Mouse (Mus musculus): ENCODE results near the gene Phkg1. TPM values are rescaled to one million over a fixed set of nuclear protein-coding genes. Genes with fewer than 3 reads are reported as not detected.

The Phkg1 gene
- 1.7 and 2.3 TPM in 2 replicates for polyA plus RNA-seq (2012; rRNA removed)

DNA sequence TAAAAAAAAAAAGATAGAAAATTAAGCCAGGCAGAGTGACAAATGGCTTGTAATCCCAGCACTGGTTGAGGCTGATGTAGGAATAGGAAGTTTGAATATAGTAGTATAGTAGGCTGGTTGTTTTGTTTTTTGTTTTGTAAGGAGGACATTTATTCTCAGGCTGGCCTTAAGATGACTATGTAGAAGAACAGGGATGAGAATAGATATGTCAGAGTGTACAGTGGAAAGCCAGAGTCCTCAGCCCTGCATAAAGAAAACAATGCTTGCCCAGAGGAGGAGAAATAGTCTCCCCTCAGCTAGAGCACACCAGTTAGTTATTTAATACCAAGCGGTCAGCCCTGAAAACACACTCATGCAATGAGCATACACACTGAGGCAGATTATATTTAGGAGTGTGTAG is at the start of gene Phkg1:
Phkg1 (minus strand) TSS at position 101 of the 400 bp plus-strand sequence.

DNA sequence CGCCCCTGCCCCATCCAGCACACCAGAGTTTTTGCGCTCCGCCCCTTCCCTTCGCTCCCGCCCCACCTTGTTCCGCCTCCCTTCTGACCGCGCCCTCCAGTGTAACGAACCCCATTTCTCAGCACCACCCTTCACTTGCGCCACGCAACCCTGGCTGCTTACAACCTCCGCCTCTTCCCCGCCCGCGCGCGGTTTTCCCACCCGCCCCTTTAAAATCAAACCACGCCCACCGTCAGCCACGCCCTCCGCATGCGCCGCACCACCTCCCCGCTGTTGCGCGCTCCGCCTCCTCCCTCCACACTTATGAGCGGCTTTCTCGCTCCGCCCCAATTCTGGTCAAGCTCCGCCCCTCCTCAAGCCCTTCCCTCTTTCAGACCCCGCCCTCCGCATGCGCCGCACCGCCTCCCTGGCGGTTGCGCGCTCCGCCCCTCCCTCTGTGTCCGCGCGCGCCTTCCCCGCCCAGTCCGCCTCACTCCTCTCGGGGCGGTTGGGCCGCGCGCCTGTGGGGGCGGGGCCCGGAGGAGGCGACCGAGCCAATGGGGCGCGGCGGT is 43.2 kb upstream of the Phkg1 start, which contains the start of gene Vkorc1l1:
Vkorc1l1 (plus strand) TSS at position 476 of the 551 bp plus-strand sequence.

DNA sequence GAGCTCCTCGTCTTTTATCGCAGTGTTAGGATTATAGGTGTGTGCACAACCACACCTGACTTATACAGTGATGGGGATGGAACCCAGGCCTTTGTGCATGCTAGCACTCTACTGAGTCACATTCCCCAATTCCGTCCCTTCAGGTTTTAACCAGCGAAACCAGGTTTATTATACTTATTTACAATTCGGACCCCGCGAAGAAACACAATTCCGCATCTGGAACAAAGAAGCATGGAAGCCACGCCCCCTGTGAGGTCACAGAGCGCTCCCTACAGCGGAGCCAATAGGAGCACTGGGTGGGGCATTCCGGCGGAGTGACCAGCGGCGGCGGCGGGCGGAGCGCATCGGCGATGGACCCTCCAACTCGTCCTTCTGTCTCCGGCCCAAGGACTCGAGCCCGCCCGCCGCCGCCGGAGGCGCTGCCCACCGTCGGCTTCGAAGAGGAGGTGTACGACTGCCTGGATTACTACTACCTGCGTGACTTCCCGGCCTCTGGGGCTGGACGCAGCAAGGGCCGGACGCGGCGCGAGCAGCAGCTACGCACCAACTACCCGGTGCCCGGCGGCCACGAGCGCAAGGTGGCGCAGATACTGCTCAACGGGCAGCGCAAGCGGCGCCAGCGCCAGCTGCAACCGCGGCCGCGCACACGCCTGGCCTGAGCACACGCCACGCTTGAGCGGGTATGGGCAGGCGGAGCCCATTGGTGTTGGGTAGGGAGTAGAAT is 10.1 kb upstream of the Phkg1 start, which contains the start of gene Nupr1l:
Nupr1l (plus strand) TSS at position 299 of the 724 bp plus-strand sequence.

DNA sequence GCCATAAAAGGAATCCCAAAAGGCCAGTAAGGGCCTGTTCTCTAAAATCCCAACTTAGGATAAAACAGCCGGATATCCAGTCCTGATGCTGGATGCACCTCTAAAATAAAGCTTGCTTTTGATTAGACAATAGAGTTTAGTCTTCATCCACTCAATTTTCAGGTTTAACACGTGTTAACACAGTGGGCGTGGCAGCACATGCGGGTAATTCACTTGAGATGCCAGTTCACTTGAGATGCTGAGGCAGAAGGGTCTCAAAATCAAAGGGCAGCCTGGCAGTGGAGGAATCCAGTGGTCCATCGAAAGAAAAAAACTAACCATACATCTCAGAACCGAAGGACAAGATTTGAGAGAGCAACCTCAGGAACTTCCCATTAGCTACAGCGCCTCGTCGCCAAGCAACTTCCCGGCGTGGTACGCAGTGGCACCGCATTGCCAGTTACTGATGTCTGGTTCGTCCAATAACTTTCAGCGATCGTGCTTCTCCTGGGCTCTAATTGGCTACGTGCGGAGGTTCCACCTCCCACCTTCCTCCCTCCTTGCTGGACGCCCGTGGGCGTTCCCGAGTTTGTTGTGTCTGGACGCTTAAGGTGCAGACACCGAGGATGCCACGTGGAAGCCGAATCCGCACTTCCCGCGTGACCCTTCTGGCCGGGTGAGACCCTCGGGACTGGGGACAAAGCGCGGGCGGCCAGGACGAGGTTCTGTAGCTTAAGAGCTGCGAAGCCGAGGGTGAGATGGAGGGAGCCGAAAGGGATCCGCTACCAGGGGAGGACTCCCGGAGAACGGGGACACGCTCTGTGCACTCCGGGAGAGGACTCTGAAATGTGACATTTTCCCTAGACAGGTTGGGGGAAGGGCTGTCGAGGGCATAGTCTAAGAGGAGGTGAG is 2.9 kb downstream of the Phkg1 start, which contains the start of gene Zbed5:
Zbed5 (plus strand) TSS at position 526 of the 891 bp plus-strand sequence.

DNA sequence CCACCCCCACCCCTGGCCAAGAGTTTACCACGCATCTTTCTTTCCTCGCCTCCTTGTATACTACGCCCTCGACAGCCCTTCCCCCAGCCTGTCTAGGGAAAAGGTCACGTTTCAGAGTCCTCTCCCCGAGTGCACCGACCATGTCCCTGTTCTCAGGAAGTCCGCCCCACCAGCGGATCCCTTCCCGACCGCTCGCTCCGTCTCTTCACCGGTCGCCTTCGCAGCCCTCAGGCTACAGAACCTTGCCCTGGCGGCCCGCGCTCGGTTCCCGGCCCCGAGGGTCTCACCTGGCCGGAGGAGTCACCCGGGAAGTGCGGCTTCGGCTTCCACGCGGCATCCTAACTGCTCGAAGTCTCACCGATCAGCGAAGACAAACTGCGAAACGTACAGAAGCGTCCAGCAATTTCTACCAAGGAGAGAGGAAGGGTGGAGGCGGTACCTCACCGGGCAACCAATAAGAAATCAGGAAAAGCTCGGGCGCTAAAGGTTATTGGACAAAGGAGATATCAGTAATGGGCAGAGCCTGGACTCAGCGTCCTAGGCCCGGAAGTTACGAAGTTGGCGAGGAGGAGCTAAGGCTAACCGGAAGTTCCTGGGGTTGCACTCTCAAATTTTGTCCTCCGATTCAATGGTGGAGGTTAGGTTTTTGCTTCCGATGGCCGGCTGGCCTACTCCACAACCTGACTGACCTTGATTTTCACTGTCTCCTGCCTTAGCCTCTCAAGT is 11.3 kb downstream of the Phkg1 start, which contains the start of gene Chchd2:
Chchd2 (minus strand) TSS at position 560 of the 726 bp plus-strand sequence.

DNA sequence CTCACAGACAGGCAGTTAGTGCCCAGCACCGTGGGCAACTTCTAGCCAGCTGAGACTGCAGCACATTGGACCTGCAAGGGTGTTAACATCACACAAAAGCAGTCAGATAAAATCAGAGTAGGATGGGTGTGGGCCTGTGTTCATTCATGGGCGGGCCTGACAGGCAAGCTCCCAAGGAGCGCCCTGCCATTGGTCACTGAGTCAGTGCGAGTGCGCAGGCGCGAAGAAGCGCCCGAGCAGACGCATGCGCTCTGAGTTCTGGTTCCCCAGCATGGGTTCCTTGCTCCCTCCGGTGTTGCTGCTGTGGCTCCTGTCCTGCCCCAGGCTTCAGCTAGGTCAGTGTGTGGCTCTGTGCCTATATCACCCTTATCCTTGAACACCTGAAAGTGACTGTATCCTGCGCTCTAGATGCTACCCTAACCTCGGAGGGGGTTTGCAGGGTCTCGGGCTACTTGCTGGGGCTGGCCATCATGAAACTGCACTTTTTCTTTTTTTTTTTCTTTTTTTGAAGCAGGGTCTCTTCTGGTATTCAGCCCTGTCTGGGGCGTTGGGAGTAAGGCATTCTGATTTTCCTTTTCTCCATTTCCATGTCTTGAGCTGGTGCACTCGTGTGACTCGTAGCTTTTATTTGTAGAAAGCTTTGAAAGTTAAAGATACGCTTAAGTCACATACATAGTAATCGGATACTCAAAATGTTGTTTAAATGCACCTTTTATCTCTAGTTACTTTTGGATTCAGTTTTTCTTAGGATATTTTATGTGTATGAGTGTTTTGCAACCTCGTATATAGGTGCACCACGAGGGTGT is 51.4 kb downstream of the Phkg1 start, which contains the start of gene Sumf2:
Sumf2 (plus strand) TSS at position 235 of the 806 bp plus-strand sequence.

Other genes starting within 250 kb of the Phkg1 start
- 1.5 and 2.2 TPM in 2 replicates for gene Zfp11, start 228.4 kb downstream of the Phkg1 start, polyA plus RNA-seq (2012; rRNA removed)
- gene Sept14, start 190.0 kb downstream of the Phkg1 start, polyA plus RNA-seq (2012; rRNA removed), result not detected in 2 replicates
- 76.4 and 101 TPM in 2 replicates for gene Mrps17, start 183.1 kb downstream of the Phkg1 start, polyA plus RNA-seq (2012; rRNA removed)
- gene Nipsnap2, start 173.5 kb downstream of the Phkg1 start, polyA plus RNA-seq (2012; rRNA removed), result 43.1 and 56.3 TPM in 2 replicates
- 20.3 and 21.0 TPM in 2 replicates for gene Psph, start 111.1 kb downstream of the Phkg1 start, polyA plus RNA-seq (2012; rRNA removed)
- 23.9 and 33.8 TPM in 2 replicates for gene Sumf2, start 51.6 kb downstream of the Phkg1 start, polyA plus RNA-seq (2012; rRNA removed)
- 1,641 and 1,970 TPM in 2 replicates for gene Chchd2, start 11.1 kb downstream of the Phkg1 start, polyA plus RNA-seq (2012; rRNA removed)
- gene Zbed5, start 2.8 kb downstream of the Phkg1 start, polyA plus RNA-seq (2012; rRNA removed), result 7.2 and 9.1 TPM in 2 replicates
- 16.2 and 25.4 TPM in 2 replicates for gene Nupr1l, start 10.0 kb upstream of the Phkg1 start, polyA plus RNA-seq (2012; rRNA removed)
- 10.4 and 17.2 TPM in 2 replicates for gene Vkorc1l1, start 43.4 kb upstream of the Phkg1 start, polyA plus RNA-seq (2012; rRNA removed)
- 42.7 and 61.5 TPM in 2 replicates for gene Gusb, start 104.5 kb upstream of the Phkg1 start, polyA plus RNA-seq (2012; rRNA removed)
- gene Asl, start 130.7 kb upstream of the Phkg1 start, polyA plus RNA-seq (2012; rRNA removed), result 80.0 and 109 TPM in 2 replicates
- gene Crcp, start 130.7 kb upstream of the Phkg1 start, polyA plus RNA-seq (2012; rRNA removed), result 14.4 and 16.9 TPM in 2 replicates
- 30.3 and 40.9 TPM in 2 replicates for gene Tpst1, start 174.8 kb upstream of the Phkg1 start, polyA plus RNA-seq (2012; rRNA removed)
- 12.1 and 18.1 TPM in 2 replicates for gene Kctd7, start 246.3 kb upstream of the Phkg1 start, polyA plus RNA-seq (2012; rRNA removed)

Data from ovary, adult 2 months (tissue).